Mouse (Mus musculus): Measurements from ENCODE around the gene Taldo1. TPM values are rescaled to one million over a fixed set of nuclear protein-coding genes. Genes with fewer than 3 reads are reported as not detected.
A peak's percentile ranks its signal among the peaks of the same experiment; 100 is the strongest.

The Taldo1 gene
- 197 and 213 TPM in 2 replicates for total RNA-seq (2015)
- total RNA-seq (2017), result 795 and 884 TPM in 2 replicates

GRCm38 (mm10) chr7:141391625-141392551 is at the start of gene Taldo1:
Gene Taldo1, plus strand, starts transcription at chr7:141392199.
- ATAC-seq (ENCODE audit: poor library complexity, severe bottlenecking), result peak; percentile 74

- no peak for ATAC-seq (ENCODE audit: poor library complexity, severe bottlenecking)
Measured at GRCm38 (mm10) chr7:141343230-141343629, 48.8 kb upstream of the Taldo1 start.

GRCm38 (mm10) chr7:141343696-141344095 is 48.3 kb upstream of the Taldo1 start:
- ATAC-seq (ENCODE audit: poor library complexity, severe bottlenecking), result no peak

- no peak for ATAC-seq (ENCODE audit: poor library complexity, severe bottlenecking)
Measured at GRCm38 (mm10) chr7:141344787-141345186, 47.2 kb upstream of the Taldo1 start.

- no peak for ATAC-seq (ENCODE audit: poor library complexity, severe bottlenecking)
Measured at GRCm38 (mm10) chr7:141351061-141351460, 40.9 kb upstream of the Taldo1 start.

- ATAC-seq (ENCODE audit: poor library complexity, severe bottlenecking), result no peak
Measured at GRCm38 (mm10) chr7:141355051-141355450, 36.9 kb upstream of the Taldo1 start.

- ATAC-seq (ENCODE audit: poor library complexity, severe bottlenecking), result peak; percentile 57
Measured at GRCm38 (mm10) chr7:141355626-141356326, 36.2 kb upstream of the Taldo1 start.

- peak; percentile 33; the same call in 1 of the 2 replicates for ATAC-seq (ENCODE audit: poor library complexity, severe bottlenecking)
Measured at GRCm38 (mm10) chr7:141356971-141357370, 35.0 kb upstream of the Taldo1 start.

- no peak for ATAC-seq (ENCODE audit: poor library complexity, severe bottlenecking)
Measured at GRCm38 (mm10) chr7:141361510-141361909, 30.5 kb upstream of the Taldo1 start.

GRCm38 (mm10) chr7:141363106-141363751 is 28.8 kb upstream of the Taldo1 start:
- peak; percentile 91 for ATAC-seq (ENCODE audit: poor library complexity, severe bottlenecking)

GRCm38 (mm10) chr7:141363752-141364125 is 28.3 kb upstream of the Taldo1 start:
- ATAC-seq (ENCODE audit: poor library complexity, severe bottlenecking), result no peak

- ATAC-seq (ENCODE audit: poor library complexity, severe bottlenecking), result no peak
Measured at GRCm38 (mm10) chr7:141364349-141365048, 27.5 kb upstream of the Taldo1 start.

- ATAC-seq (ENCODE audit: poor library complexity, severe bottlenecking), result no peak
Measured at GRCm38 (mm10) chr7:141365049-141365445, 27.0 kb upstream of the Taldo1 start.

GRCm38 (mm10) chr7:141367358-141367757 is 24.6 kb upstream of the Taldo1 start:
- no peak for ATAC-seq (ENCODE audit: poor library complexity, severe bottlenecking)

- peak; percentile 67 for ATAC-seq (ENCODE audit: poor library complexity, severe bottlenecking)
Measured at GRCm38 (mm10) chr7:141369918-141370317, 22.1 kb upstream of the Taldo1 start.

GRCm38 (mm10) chr7:141371942-141372595 is 19.9 kb upstream of the Taldo1 start:
- peak; percentile 79 for ATAC-seq (ENCODE audit: poor library complexity, severe bottlenecking)

GRCm38 (mm10) chr7:141373611-141374010 is 18.4 kb upstream of the Taldo1 start:
- no peak for ATAC-seq (ENCODE audit: poor library complexity, severe bottlenecking)

GRCm38 (mm10) chr7:141374399-141374798 is 17.6 kb upstream of the Taldo1 start:
- ATAC-seq (ENCODE audit: poor library complexity, severe bottlenecking), result no peak

GRCm38 (mm10) chr7:141379584-141379983 is 12.4 kb upstream of the Taldo1 start:
- ATAC-seq (ENCODE audit: poor library complexity, severe bottlenecking), result peak; percentile 86
